Mouse (Mus musculus) kidney, embryonic 15.5 days (tissue): ENCODE measurements around the gene Ubxn4. TPM values are rescaled to one million over a fixed set of nuclear protein-coding genes. Genes with fewer than 3 reads are reported as not detected.
"Not testable (repeated sequence)": the region's sequence is repeated elsewhere in the genome, so short reads cannot be mapped to it uniquely, and the experiment has no call there.

Experiments used
- ATAC-seq: fragments of 200-750 bp; cut with Nextera tagmentation; replicated peaks from 2 replicates; pipeline ENCODE4 v1.8.0; 2017; ENCODE audit warnings: moderate TSS enrichment; ENCODE audit not compliant: low FRiP score
- H3K27ac ChIP-seq: fragments of 300-500 bp; sonication (generic); 2 replicates; pipeline ENCODE4 v1.5.1; 2015; ENCODE audit warnings: mild to moderate bottlenecking, inconsistent platforms
- H3K27me3 ChIP-seq: fragments of 300-500 bp; sonication (generic); 2 replicates; pipeline ENCODE4 v1.6.1; 2015; ENCODE audit warnings: inconsistent platforms
- H3K36me3 ChIP-seq: fragments of 300-500 bp; sonication (generic); 2 replicates; pipeline ENCODE4 v1.6.1; 2015; ENCODE audit warnings: inconsistent platforms
- H3K4me1 ChIP-seq: fragments of 300-500 bp; sonication (generic); 2 replicates; pipeline ENCODE4 v1.6.1; 2015; ENCODE audit warnings: inconsistent platforms
- H3K4me2 ChIP-seq: fragments of 300-500 bp; sonication (generic); 2 replicates; pipeline ENCODE4 v1.6.1; 2015; ENCODE audit warnings: moderate library complexity, mild to moderate bottlenecking, inconsistent platforms
- H3K4me3 ChIP-seq: fragments of 300-500 bp; sonication (generic); replicated peaks from 2 replicates; pipeline ENCODE4 v1.5.1; 2015; ENCODE audit warnings: mild to moderate bottlenecking, inconsistent platforms
- H3K9ac ChIP-seq: fragments of 300-500 bp; sonication (generic); 2 replicates; pipeline ENCODE4 v1.6.1; 2015; ENCODE audit warnings: mild to moderate bottlenecking, inconsistent platforms
- H3K9me3 ChIP-seq: fragments of 300-500 bp; sonication (generic); replicated peaks from 2 replicates; pipeline ENCODE4 v1.6.1; 2016; ENCODE audit warnings: inconsistent platforms
- WGBS: fragments of 180-500 bp; shearing (Covaris S2); methylation state at CpG from one replicate; pipeline ENCODE4 v1.1.7; 2015; ENCODE audit warnings: mixed read lengths; 5-methylcytosine and 5-hydroxymethylcytosine counted together
- polyA plus RNA-seq: library from polyadenylated mRNA; unstranded; fragments of >200 nt; fragmentation: Nextera tagmentation; extraction: Ambion mirVana; gene quantifications from 2 replicates; pipeline ENCODE4 v1.2.1, GENCODE M21; 2015

Ubxn4 gene
- 66.7 and 73.1 TPM in 2 replicates for polyA plus RNA-seq

DNA sequence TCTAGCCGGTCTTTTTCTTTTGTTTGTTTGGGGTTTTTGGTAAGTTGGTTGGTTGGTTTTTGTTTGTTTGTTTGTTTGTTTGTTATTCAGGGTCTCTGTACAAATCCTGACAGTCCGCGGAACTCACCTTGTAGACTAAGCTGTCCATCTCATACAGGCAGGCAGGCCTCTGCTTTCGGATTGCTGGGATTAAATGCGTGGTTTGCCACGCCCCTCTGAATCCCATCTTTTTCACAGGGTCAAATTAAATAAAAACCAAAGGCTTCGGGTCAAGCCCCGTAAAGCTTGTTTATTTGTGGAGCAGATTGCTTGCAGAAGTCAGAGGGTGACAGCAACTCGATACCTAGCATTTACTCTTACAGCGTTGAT, at the start of gene Ubxn4:
Gene Ubxn4 (plus strand): TSS at position 338 of the 369 bp plus-strand sequence.
- peak within 1 kb of the TSS; percentile 81 for H3K9ac ChIP-seq

DNA sequence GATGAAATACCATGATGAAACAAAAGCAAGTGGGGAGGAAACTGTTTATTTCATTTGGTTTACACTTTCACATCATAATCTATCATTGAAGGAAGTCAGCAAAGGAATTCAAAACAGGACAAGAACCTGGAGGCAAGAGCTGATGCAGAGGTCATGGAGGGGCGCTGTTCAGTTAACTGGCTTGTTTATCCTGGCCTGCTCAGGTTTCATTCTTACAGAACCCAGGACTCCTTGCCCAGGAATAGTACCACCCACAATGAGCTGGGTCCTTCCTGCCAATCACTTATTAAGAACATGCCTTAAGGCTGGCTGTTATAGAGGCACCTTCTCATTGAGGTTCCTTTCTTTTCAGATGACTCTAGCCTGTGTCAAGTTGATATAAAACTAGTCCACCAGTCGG, 49.8 kb upstream of the Ubxn4 start:
- Histone ChIP-seq H3K4me3 (no peak overlapping the region), H3K4me1 (no peaks in the 10 kb centered on the region), H3K4me2 (no peak overlapping the region), H3K9ac (no peak overlapping the region), H3K36me3 (peaks cover 41% of the 10 kb centered on the region), H3K27me3 (no peaks in the 10 kb centered on the region), H3K27ac (no peak overlapping the region), H3K9me3 (no peaks in the 10 kb centered on the region)
- no peak for ATAC-seq
- WGBS: 54% methylated on average over 2 of the region's 2 CpGs

More for the DNA sequence above, at the start of gene Ubxn4:
- H3K36me3 ChIP-seq: peaks cover 7% of the 10 kb centered on the region
- peak within 1 kb of the TSS; percentile 87 for H3K4me2 ChIP-seq
- 10% methylated on average over 10 of the region's 10 CpGs for WGBS
- no peaks in the 10 kb centered on the region for H3K27me3 ChIP-seq
- peak within 1 kb of the TSS; percentile 89 for H3K4me3 ChIP-seq
- H3K27ac ChIP-seq: peak within 1 kb of the TSS; percentile 91
- no peaks in the 10 kb centered on the region for H3K9me3 ChIP-seq
- H3K4me1 ChIP-seq: peaks cover 10% of the 10 kb centered on the region
- ATAC-seq: peak; percentile 38

DNA sequence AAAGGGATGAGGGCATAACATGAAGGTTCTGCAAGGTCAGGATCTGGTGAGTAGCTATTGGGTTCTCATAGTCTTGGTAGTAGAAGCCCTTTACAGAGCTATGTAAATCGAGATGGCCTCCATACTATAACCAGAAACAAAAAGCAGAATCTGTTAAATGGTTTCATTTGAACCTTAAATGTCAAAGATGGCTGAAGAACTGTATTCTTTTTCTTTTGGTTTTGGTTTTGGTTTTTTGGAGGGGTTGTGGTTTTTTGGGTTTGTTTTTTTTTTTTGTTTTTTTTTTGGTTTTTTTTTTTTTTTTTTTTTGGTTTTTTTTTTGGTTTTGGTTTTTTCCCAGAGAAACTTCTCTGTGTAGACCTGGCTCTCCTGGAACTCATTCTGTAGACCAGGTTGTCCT, 46.4 kb upstream of the Ubxn4 start:
- Histone ChIP-seq H3K36me3 (peaks cover 49% of the 10 kb centered on the region), H3K4me2 (no peak overlapping the region), H3K9ac (no peak overlapping the region), H3K4me1 (no peaks in the 10 kb centered on the region), H3K27me3 (no peaks in the 10 kb centered on the region), H3K9me3 (no peaks in the 10 kb centered on the region), H3K4me3 (no peak overlapping the region), H3K27ac (no peak overlapping the region)
- WGBS: 97% methylated on average over 1 of the region's 1 CpGs
- no peak for ATAC-seq

DNA sequence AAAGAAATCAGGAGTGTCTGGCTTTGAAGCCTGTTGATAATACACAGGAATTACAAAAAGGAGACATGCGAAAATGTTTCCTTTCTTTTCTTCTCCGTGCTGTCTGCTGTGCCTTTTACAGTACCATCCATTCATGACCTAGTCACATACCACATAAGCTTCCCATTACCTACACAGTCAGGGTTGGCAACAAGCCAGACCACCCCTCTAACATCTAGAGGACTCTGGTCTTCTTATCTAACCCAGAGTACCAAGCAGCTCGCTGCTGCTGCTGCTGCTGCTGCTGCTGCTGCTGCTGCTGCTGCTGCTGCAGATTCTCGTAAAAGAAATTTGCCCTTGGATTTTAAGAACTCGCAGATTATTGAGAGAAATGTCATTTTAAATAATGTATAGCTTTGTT, 30.5 kb upstream of the Ubxn4 start:
- no peak overlapping the region for H3K27ac ChIP-seq
- H3K4me1 ChIP-seq: no peaks in the 10 kb centered on the region
- ATAC-seq: no peak
- no peak overlapping the region for H3K4me2 ChIP-seq
- H3K36me3 ChIP-seq: peaks cover 52% of the 10 kb centered on the region
- H3K9ac ChIP-seq: no peak overlapping the region
- H3K9me3 ChIP-seq: no peaks in the 10 kb centered on the region
- WGBS: 86% methylated on average over 5 of the region's 5 CpGs
- no peaks in the 10 kb centered on the region for H3K27me3 ChIP-seq
- no peak overlapping the region for H3K4me3 ChIP-seq

DNA sequence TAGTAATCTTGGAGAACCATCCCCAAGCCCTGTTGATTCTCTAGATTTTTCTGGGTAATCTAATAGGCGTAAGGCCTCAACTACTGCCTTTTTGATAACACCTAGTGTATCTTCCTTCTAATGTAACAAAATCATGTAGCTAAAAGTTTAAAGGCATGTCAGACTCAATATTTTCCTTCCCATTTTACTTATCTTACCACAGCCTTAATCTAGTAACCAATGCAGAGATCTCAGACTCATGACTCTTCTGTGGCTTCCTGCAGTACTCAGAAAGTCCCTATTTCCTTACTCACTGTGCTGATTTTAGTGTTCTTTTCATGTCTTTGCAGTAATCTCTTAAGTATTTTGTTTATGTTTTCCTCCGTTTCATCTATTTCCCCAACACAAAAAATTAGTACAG, 21.9 kb upstream of the Ubxn4 start:
- Histone ChIP-seq H3K27ac (no peak overlapping the region), H3K9ac (no peak overlapping the region), H3K4me2 (no peak overlapping the region), H3K27me3 (no peaks in the 10 kb centered on the region), H3K4me3 (no peak overlapping the region), H3K9me3 (no peaks in the 10 kb centered on the region), H3K36me3 (peaks cover 66% of the 10 kb centered on the region), H3K4me1 (no peaks in the 10 kb centered on the region)
- WGBS: 94% methylated on average over 2 of the region's 2 CpGs
- ATAC-seq: no peak

DNA sequence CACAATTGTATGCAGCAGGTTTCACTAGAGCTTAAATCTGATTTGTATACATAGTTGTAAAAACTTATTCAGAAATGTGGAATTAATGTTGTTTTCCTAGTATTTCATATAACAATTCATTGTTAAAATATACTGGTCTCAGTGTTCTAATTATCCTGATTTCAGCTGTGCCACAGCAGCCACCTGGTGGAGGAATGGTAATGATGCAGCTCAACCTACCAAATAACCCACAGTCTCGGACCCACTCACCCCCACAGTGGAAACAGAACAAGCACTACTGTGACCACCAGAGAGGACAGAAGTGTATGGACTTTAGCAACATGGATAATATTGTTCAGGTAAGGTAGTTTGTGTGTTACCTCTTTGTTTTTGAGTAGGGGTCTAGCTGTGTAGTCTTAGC, 20.5 kb upstream of the Ubxn4 start:
- H3K27ac ChIP-seq: no peak overlapping the region

DNA sequence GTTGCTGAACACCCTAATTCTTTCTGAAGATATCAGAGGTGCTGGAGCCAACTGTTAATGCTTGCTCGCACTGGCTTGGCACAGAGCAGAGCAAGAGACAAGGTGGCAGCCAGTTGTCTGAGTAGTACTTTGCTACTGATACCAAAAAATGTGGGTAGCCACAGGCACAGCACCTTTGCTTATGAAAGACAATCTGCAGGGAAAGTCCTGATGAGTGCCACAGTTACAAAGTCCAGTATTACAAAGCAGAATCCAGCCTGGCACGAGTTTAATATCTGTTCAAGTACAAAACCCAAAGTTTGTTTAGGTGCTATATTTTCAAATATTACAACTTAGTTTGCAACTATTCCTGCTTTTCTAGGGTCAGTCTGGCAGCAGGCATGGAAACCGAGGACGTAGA, 8.6 kb upstream of the Ubxn4 start:
- Histone ChIP-seq H3K9ac (no peak overlapping the region), H3K4me3 (no peak overlapping the region), H3K36me3 (peaks cover 78% of the 10 kb centered on the region), H3K4me2 (no peak overlapping the region), H3K4me1 (no peaks in the 10 kb centered on the region), H3K9me3 (no peaks in the 10 kb centered on the region), H3K27me3 (no peaks in the 10 kb centered on the region), H3K27ac (no peak overlapping the region)
- no peak for ATAC-seq
- 94% methylated on average over 4 of the region's 4 CpGs for WGBS

More for the DNA sequence above, 20.5 kb upstream of the Ubxn4 start:
- Histone ChIP-seq H3K4me1 (no peaks in the 10 kb centered on the region), H3K9me3 (no peaks in the 10 kb centered on the region), H3K4me2 (no peak overlapping the region), H3K4me3 (no peak overlapping the region), H3K9ac (no peak overlapping the region), H3K27me3 (no peaks in the 10 kb centered on the region), H3K36me3 (peaks cover 64% of the 10 kb centered on the region)
- ATAC-seq: no peak
- 79% methylated on average over 1 of the region's 1 CpGs for WGBS

DNA sequence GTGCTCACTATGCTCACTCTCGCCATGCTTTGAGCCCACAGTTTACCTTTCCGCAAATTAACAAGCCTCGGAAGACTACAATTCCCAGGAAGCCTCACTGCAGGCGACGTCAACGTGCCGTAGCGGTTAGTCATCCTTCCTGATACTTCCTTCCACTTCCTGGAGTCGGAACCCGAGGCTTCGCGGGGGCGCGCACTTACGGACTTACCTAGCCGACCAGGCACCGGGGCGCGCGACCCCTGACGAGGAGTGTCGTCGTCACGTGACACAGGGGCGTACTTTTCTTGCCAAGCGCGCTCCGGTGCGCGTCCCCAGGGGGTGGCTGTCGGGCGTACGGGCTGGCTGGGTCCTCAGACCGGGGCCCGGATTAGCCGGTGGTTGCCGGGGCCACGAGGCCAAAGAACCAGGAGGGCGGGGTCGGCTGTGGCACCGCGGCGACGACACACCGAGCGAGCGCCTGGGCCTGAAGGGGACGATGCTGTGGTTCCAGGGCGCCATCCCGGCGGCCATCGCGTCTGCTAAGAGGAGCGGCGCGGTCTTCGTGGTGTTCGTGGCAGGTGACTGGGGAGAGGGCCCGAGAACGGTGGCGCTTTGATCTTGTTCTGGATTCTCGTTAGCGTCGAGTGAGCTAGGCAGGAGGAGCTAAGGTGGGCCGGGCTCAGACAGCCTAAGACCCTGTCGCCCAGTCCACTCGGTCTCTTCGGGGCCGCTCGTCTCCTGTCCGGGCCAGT, 397 bp downstream of the Ubxn4 start:
- H3K27me3 ChIP-seq: no peaks in the 10 kb centered on the region
- peak overlapping the region; percentile 87 for H3K4me2 ChIP-seq
- no peaks in the 10 kb centered on the region for H3K9me3 ChIP-seq
- peak overlapping the region; percentile 91 for H3K27ac ChIP-seq
- H3K9ac ChIP-seq: peak overlapping the region; percentile 81
- peak; percentile 97 for ATAC-seq
- peak overlapping the region; percentile 89 for H3K4me3 ChIP-seq
- H3K4me1 ChIP-seq: peaks cover 10% of the 10 kb centered on the region
- peaks cover 3% of the 10 kb centered on the region for H3K36me3 ChIP-seq
- WGBS: under 1% methylated on average over 69 of the region's 71 CpGs

DNA sequence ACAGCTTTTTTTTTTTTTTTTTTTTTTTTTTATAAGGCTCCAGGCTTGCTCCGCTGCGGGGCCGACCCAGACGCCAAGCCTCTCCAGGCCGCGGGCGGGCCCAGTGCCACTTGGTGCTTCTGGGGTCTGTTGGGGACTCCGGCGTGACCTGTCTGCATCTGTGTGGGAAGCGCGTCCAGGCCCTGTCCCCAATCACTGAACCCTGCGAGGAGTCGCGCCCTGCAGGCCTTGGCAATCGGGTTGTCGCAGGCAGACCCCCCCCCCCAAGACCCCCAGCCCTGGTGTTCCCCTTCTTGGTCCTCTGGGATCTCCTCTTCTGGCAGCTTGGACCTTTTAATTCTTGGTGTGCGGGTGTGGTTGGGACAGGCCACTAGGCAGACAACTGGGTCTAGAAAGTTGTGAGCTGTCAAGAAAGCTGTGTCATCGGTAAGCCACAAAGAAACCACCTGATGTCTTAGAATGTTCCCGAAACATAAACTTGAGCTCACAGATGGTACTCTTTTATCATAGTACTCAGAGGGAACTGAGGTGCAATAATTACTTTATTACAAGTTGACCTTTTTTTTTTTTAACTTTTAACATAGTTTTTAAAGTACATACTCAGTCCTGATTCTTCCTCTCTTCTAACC, 1.1 kb downstream of the Ubxn4 start:
- peak; percentile 55; the same call in 1 of the 2 replicates for ATAC-seq
- H3K9ac ChIP-seq: peak overlapping the region; percentile 81
- H3K27ac ChIP-seq: peak overlapping the region; percentile 91
- H3K27me3 ChIP-seq: no peaks in the 10 kb centered on the region
- WGBS: 2% methylated on average over 19 of the region's 19 CpGs
- H3K36me3 ChIP-seq: 0 out of 2 replicates have a peak, but pooled peaks cover 1% of the 10 kb centered on the region
- H3K4me3 ChIP-seq: peak overlapping the region; percentile 89
- H3K4me2 ChIP-seq: peak overlapping the region; percentile 87
- peaks cover 10% of the 10 kb centered on the region for H3K4me1 ChIP-seq
- H3K9me3 ChIP-seq: no peaks in the 10 kb centered on the region

DNA sequence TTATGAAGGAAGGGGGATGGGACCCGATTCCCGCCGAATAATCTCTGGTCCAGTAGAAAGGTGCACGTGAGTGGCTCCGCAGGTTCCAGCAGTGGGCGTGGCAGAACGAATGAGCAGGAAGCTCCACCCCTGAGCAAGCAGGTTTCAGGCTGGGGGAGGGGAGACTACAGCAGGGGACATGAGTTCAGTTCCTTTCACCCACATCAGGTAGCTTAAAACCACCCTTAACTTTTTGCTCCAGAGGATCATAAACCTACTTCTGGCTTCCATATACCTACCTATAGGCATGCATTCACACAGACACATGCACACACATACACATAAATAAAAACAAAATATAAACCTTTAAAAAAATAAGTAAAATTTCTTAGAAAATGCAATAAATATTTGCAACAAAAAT, 23.3 kb downstream of the Ubxn4 start:
- not testable (repeated sequence) for H3K4me2 ChIP-seq, H3K9me3 ChIP-seq, H3K4me3 ChIP-seq, H3K27ac ChIP-seq, H3K27me3 ChIP-seq, ATAC-seq, H3K9ac ChIP-seq, H3K4me1 ChIP-seq
- H3K36me3 ChIP-seq: peaks cover 89% of the 10 kb centered on the region
- 83% methylated on average over 7 of the region's 7 CpGs for WGBS

DNA sequence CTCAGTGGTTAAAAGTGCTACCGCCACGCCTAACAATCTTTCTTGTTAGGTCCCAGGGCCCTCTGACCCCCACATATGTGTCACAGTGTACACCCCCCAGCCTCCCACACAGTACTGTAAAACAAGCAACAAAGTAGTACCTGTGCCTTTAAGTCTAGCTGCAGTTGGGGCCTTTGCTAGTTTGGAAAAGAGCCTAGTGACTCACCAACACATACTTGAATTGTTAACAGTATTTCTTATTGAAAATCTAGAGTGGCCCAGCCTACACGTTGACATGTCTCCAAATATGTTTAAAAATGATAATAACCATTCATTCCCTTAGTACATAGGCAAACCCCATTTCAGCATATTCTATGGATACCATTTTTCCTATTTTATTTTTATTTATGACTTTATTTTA, 27.0 kb downstream of the Ubxn4 start:
- ATAC-seq: no peak
- no peak overlapping the region for H3K4me2 ChIP-seq
- H3K9me3 ChIP-seq: no peaks in the 10 kb centered on the region
- H3K4me3 ChIP-seq: no peak overlapping the region
- no peaks in the 10 kb centered on the region for H3K4me1 ChIP-seq
- no peak overlapping the region for H3K27ac ChIP-seq
- H3K36me3 ChIP-seq: peaks cover 92% of the 10 kb centered on the region
- H3K27me3 ChIP-seq: no peaks in the 10 kb centered on the region
- no peak overlapping the region for H3K9ac ChIP-seq
- WGBS: 92% methylated on average over 3 of the region's 3 CpGs

DNA sequence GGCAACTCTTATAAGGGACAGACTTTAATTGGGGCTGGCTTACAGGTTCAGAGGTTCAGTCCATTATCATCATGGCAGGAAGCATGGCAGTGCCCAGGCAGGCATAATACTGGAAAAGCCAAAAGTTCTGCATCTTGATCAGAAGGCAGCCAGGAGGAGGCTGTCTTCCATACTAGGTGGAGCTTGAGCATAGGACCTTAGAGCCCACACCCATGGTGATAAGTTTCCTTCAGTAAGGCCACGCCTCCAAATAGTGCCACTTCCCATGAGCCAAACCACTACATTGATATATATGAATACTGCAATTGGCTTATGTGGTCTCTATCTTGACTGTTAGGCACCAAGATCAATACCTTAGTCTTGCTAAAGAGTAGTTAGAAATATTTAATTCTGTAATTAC, 32.1 kb downstream of the Ubxn4 start:
- WGBS: 97% methylated on average over 1 of the region's 1 CpGs
- no peaks in the 10 kb centered on the region for H3K9me3 ChIP-seq
- H3K36me3 ChIP-seq: peaks cover 92% of the 10 kb centered on the region
- no peak overlapping the region for H3K4me3 ChIP-seq
- H3K4me2 ChIP-seq: no peak overlapping the region
- H3K27ac ChIP-seq: no peak overlapping the region
- no peaks in the 10 kb centered on the region for H3K4me1 ChIP-seq
- no peaks in the 10 kb centered on the region for H3K27me3 ChIP-seq
- no peak for ATAC-seq
- no peak overlapping the region for H3K9ac ChIP-seq
